Mouse (Mus musculus) mouse embryonic stem cell (cell line): ENCODE results near the gene Pfpl.

Source experiments
- in situ Hi-C, 2 experiments: fragments of 300-500 bp; cut with MboI; formaldehyde crosslinking; loops; 1 replicate in 1 of 2; 3 replicates in 1 of 2; pipeline ENCODE4 v1.14.3; 2019 to 2020; ENCODE audit warnings: low sequenced_read_pairs in 2 of 2, low pct_unique_long_range_greater_than_20kb in 1 of 2, mixed read lengths in 1 of 2; ENCODE audit not compliant: unreplicated experiment in 1 of 2

Gene Pfpl

GRCm38 (mm10) chr19:12427605-12428004, at the start of gene Pfpl:
Gene Pfpl (plus strand): TSS chr19:12427905.
- in situ Hi-C loops, result no loop called here

GRCm38 (mm10) chr19:12386979-12387378, 40.7 kb upstream of the Pfpl start, which contains the start of gene Olfr1440:
Gene Olfr1440 (plus strand): TSS chr19:12387279.
- in situ Hi-C loops, result no loop called here

GRCm38 (mm10) chr19:12413737-12414136, 14.0 kb upstream of the Pfpl start:
- in situ Hi-C loops, result loop anchor here in 1 of 2 experiments (10.0 kb wide), 1 partner anchor 279 kb away; no protein-coding TSS in a partner anchor

- in situ Hi-C loops, result loop anchor here in 1 of 2 experiments (10.0 kb wide), 1 partner anchor 283 kb away; no protein-coding TSS in a partner anchor
Observed at GRCm38 (mm10) chr19:12417361-12417760, 10.3 kb upstream of the Pfpl start, which contains the start of gene Olfr1441. Gene Olfr1441 (plus strand): TSS chr19:12417433.

- in situ Hi-C loops, result loop anchor here in 1 of 2 experiments (10.0 kb wide), 1 partner anchor 284 kb away; no protein-coding TSS in a partner anchor
Observed at GRCm38 (mm10) chr19:12418312-12418711, 9.4 kb upstream of the Pfpl start.

GRCm38 (mm10) chr19:12420555-12420954, 7.2 kb upstream of the Pfpl start:
- in situ Hi-C loops, result loop anchor here in 1 of 2 experiments (5.0 kb wide), 1 partner anchor 288 kb away; no protein-coding TSS in a partner anchor

GRCm38 (mm10) chr19:12421680-12422079, 6.0 kb upstream of the Pfpl start:
- in situ Hi-C loops, result loop anchor here in 1 of 2 experiments (5.0 kb wide), 1 partner anchor 289 kb away; no protein-coding TSS in a partner anchor

GRCm38 (mm10) chr19:12427101-12427500, 604 bp upstream of the Pfpl start:
- in situ Hi-C loops, result no loop called here

- in situ Hi-C loops, result no loop called here
Observed at GRCm38 (mm10) chr19:12433033-12433432, 5.3 kb downstream of the Pfpl start.

GRCm38 (mm10) chr19:12435011-12435416, 7.3 kb downstream of the Pfpl start:
- in situ Hi-C loops, result no loop called here

GRCm38 (mm10) chr19:12435750-12436524, 8.2 kb downstream of the Pfpl start:
- in situ Hi-C loops, result no loop called here

- in situ Hi-C loops, result no loop called here
Observed at GRCm38 (mm10) chr19:12439581-12439980, 11.9 kb downstream of the Pfpl start.

- in situ Hi-C loops, result no loop called here
Observed at GRCm38 (mm10) chr19:12440103-12440725, 12.5 kb downstream of the Pfpl start.

GRCm38 (mm10) chr19:12442560-12442959, 14.9 kb downstream of the Pfpl start:
- in situ Hi-C loops, result no loop called here

- in situ Hi-C loops, result no loop called here
Observed at GRCm38 (mm10) chr19:12445014-12445413, 17.3 kb downstream of the Pfpl start.

- in situ Hi-C loops, result no loop called here
Observed at GRCm38 (mm10) chr19:12457401-12458066, 29.8 kb downstream of the Pfpl start.

- in situ Hi-C loops, result no loop called here
Observed at GRCm38 (mm10) chr19:12459516-12459915, 31.8 kb downstream of the Pfpl start.

GRCm38 (mm10) chr19:12460282-12461249, 32.9 kb downstream of the Pfpl start, which contains the start of gene Mpeg1:
Gene Mpeg1 (plus strand): TSS chr19:12460779.
- in situ Hi-C loops, result no loop called here
